Mouse (Mus musculus): Measurements from ENCODE around the gene Gm10273.

GRCm38 (mm10) chr10:59444106-59444505 lies 48.7 kb downstream of the Gm10273 start:
- no peak for TF ChIP-seq POLR2A (IDR thresholded peaks at IDR 0.05; ENCODE audit: borderline replicate concordance, insufficient read depth, low read length)
- TF ChIP-seq CTCF (IDR thresholded peaks at IDR 0.05; ENCODE audit: borderline replicate concordance, insufficient read depth, low read depth, low read length): no peak
